Mouse (Mus musculus) brown adipose tissue, adult 24 weeks (tissue): ENCODE measurements around the gene Cyp2b10. TPM values are rescaled to one million over a fixed set of nuclear protein-coding genes. Genes with fewer than 3 reads are reported as not detected.
"Not testable (repeated sequence)": the region's sequence is repeated elsewhere in the genome, so short reads cannot be mapped to it uniquely, and the experiment has no call there.

ENCODE experiments used
- H3K27ac ChIP-seq: fragments of 200-500 bp; replicated peaks from 2 replicates; pipeline ENCODE4 v1.5.1; 2012; ENCODE audit warnings: low read depth, mild to moderate bottlenecking, low read length
- H3K4me1 ChIP-seq: fragments of 200-500 bp; 2 replicates; pipeline ENCODE4 v1.6.1; 2012; ENCODE audit warnings: low read length, mixed read lengths; ENCODE audit not compliant: control insufficient read depth, insufficient read depth, insufficient read length
- H3K4me3 ChIP-seq: fragments of 200-500 bp; 2 replicates; pipeline ENCODE4 v1.5.1; 2012; ENCODE audit warnings: low read depth, mild to moderate bottlenecking, low read length, moderate library complexity; ENCODE audit not compliant: insufficient read depth
- polyA plus RNA-seq: library from polyadenylated mRNA; stranded (reverse); fragments of >200 nt; gene quantifications from 2 replicates; pipeline ENCODE4 v1.2.4, GENCODE M21; 2012; ENCODE audit not compliant: missing spikeins, insufficient read depth, insufficient read length

Cyp2b10 gene
- polyA plus RNA-seq, 1 experiment, result 2.9 TPM

GRCm38 (mm10) chr7:25895162-25895561 is 2.3 kb upstream of the Cyp2b10 start:
- Histone ChIP-seq H3K27ac (no peak overlapping the region), H3K4me3 (no peak overlapping the region), H3K4me1 (peaks cover 3% of the 10 kb centered on the region)

- Histone ChIP-seq H3K4me1 (peaks cover under 1% of the 10 kb centered on the region), H3K4me3 (no peak overlapping the region), H3K27ac (no peak overlapping the region)
Observed at GRCm38 (mm10) chr7:25898064-25898463, 644 bp downstream of the Cyp2b10 start.

GRCm38 (mm10) chr7:25902061-25902690 is 4.8 kb downstream of the Cyp2b10 start:
- Histone ChIP-seq H3K27ac (peak overlapping the region; percentile 21; the same call in 1 of the 2 replicates), H3K4me3 (no peak overlapping the region), H3K4me1 (no peaks in the 10 kb centered on the region)

- no peak overlapping the region for H3K27ac ChIP-seq
- no peak overlapping the region for H3K4me3 ChIP-seq
- H3K4me1 ChIP-seq, result no peaks in the 10 kb centered on the region
Observed at GRCm38 (mm10) chr7:25903156-25903555, 5.7 kb downstream of the Cyp2b10 start.

- no peak overlapping the region for H3K27ac ChIP-seq
- no peaks in the 10 kb centered on the region for H3K4me1 ChIP-seq
- no peak overlapping the region for H3K4me3 ChIP-seq
Observed at GRCm38 (mm10) chr7:25904066-25904465, 6.6 kb downstream of the Cyp2b10 start.

GRCm38 (mm10) chr7:25904489-25904888 is 7.1 kb downstream of the Cyp2b10 start:
- H3K4me1 ChIP-seq, result no peaks in the 10 kb centered on the region
- H3K4me3 ChIP-seq, result no peak overlapping the region
- no peak overlapping the region for H3K27ac ChIP-seq

GRCm38 (mm10) chr7:25907380-25907779 is 10.0 kb downstream of the Cyp2b10 start:
- no peak overlapping the region for H3K4me3 ChIP-seq
- H3K27ac ChIP-seq, result no peak overlapping the region
- no peaks in the 10 kb centered on the region for H3K4me1 ChIP-seq

- H3K4me3 ChIP-seq, result no peak overlapping the region
- no peak overlapping the region for H3K27ac ChIP-seq
- H3K4me1 ChIP-seq, result no peaks in the 10 kb centered on the region
Observed at GRCm38 (mm10) chr7:25910046-25910445, 12.6 kb downstream of the Cyp2b10 start.

- no peaks in the 10 kb centered on the region for H3K4me1 ChIP-seq
- H3K4me3 ChIP-seq, result no peak overlapping the region
- H3K27ac ChIP-seq, result no peak overlapping the region
Observed at GRCm38 (mm10) chr7:25916116-25916515, 18.7 kb downstream of the Cyp2b10 start.

GRCm38 (mm10) chr7:25917271-25917670 is 19.9 kb downstream of the Cyp2b10 start:
- H3K4me1 ChIP-seq, H3K4me3 ChIP-seq, H3K27ac ChIP-seq: not testable (repeated sequence)

- no peak overlapping the region for H3K4me3 ChIP-seq
- no peaks in the 10 kb centered on the region for H3K4me1 ChIP-seq
- H3K27ac ChIP-seq, result no peak overlapping the region
Observed at GRCm38 (mm10) chr7:25919467-25919866, 22.0 kb downstream of the Cyp2b10 start.

- H3K27ac ChIP-seq, result no peak overlapping the region
- no peaks in the 10 kb centered on the region for H3K4me1 ChIP-seq
- H3K4me3 ChIP-seq, result no peak overlapping the region
Observed at GRCm38 (mm10) chr7:25945274-25945673, 47.9 kb downstream of the Cyp2b10 start.

Other genes with a start within 250 kb of the Cyp2b10 start
- 622 and 668 TPM in 2 replicates for gene Bckdha, start 238.6 kb upstream of the Cyp2b10 start, polyA plus RNA-seq
- gene Exosc5, start 238.5 kb upstream of the Cyp2b10 start, polyA plus RNA-seq, result 38.1 and 39.7 TPM in 2 replicates
- not detected in 2 replicates for gene Tmem91, start 222.5 kb upstream of the Cyp2b10 start, polyA plus RNA-seq
- 8.8 and 10.9 TPM in 2 replicates for gene B9d2, start 216.8 kb upstream of the Cyp2b10 start, polyA plus RNA-seq
- 11.7 and 13.2 TPM in 2 replicates for gene Tgfb1, start 210.6 kb upstream of the Cyp2b10 start, polyA plus RNA-seq
- 16.9 and 17.0 TPM in 2 replicates for gene Ccdc97, start 178.5 kb upstream of the Cyp2b10 start, polyA plus RNA-seq
- gene Hnrnpul1, start 142.9 kb upstream of the Cyp2b10 start, polyA plus RNA-seq, result 42.6 and 44.5 TPM in 2 replicates
- gene Axl, start 108.9 kb upstream of the Cyp2b10 start, polyA plus RNA-seq, result 18.6 and 24.1 TPM in 2 replicates
- gene Cyp2s1, start 80.7 kb upstream of the Cyp2b10 start, polyA plus RNA-seq, result not detected in 2 replicates
- not detected in 2 replicates for gene Cyp2b13, start 163.9 kb downstream of the Cyp2b10 start, polyA plus RNA-seq